Mouse (Mus musculus): ENCODE results near the gene Ccdc57.
"Not testable (repeated sequence)": the region's sequence is repeated elsewhere in the genome, so short reads cannot be mapped to it uniquely, and the experiment has no call there.

Ccdc57 gene

GRCm38 (mm10) chr11:120901729-120902486, 30.8 kb downstream of the Ccdc57 start:
- no peak for DNase-seq

DNA sequence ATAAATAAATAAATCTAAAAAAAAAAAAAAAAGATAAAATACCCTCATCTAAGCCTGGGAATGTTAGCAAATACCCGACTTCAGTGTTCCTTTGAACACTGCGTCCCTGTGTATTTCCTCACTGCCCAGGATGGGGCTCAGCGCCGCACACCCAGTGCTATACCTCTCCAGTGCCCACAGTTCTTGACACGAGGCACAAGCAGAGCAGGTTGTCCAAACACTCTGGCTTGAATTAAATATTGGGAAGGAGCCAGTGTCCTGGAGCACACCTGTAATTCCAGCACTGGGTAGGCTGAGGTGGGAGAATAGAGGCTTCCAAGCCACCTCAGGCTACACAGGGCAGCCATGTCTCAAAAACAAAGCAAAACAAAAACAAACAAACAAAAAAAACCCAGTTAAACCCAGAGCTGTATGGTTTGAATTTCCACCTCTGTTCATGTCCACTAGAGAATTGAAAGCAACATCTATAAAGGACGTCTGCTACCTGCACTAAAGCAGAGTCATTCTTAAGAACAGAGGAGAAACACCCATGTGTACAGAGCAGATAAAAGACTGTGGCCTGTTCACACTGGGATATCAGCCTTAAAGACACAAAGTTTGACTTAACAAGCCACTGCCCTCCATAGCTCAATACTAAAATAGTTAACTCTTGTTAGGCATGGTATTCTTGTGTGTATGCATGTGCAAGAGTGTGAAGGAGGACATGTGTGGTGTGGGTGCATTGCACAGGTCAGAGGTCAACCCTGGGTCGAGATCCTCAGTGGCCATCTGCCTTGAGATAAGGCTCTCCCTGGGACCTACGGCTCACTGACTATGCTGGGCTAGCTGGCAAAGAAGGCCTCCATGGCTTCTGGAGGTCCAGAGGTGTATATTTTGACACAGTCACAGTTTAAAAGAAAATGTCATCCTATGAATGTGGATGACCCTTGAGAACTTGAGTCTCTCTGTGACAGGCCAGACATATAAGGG, 32.1 kb downstream of the Ccdc57 start:
- DNase-seq = no peak

GRCm38 (mm10) chr11:120898114-120898548, 34.5 kb downstream of the Ccdc57 start:
- no peak for DNase-seq

DNA sequence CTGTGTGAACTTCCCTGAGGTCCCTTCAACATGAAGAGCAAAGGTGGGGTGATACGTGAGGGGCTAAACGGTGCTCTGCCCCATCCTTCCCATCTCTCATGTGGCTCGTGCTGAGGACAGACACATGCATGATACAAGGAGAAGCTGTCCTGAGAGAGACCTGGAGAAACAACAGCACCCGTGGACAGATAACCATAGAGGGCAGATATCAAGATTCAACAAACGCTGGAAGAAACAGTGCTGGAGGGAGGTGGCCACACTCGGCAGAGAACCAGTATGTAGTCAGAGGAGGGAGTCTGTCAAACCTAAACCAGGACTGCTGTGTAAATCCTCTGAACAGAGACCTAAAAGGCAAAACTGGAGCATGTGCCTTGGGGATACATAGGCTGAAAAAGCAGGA, 37.2 kb downstream of the Ccdc57 start:
- no peak for DNase-seq

GRCm38 (mm10) chr11:120894397-120894796, 38.3 kb downstream of the Ccdc57 start:
- no peak for DNase-seq

GRCm38 (mm10) chr11:120889216-120889615, 43.5 kb downstream of the Ccdc57 start:
- DNase-seq = no peak

- DNase-seq = no peak
Observed at GRCm38 (mm10) chr11:120888718-120889117, 44.0 kb downstream of the Ccdc57 start.

- no peak for DNase-seq
Observed at GRCm38 (mm10) chr11:120887502-120887901, 45.2 kb downstream of the Ccdc57 start.

- no peak for DNase-seq
Observed at GRCm38 (mm10) chr11:120886462-120886861, 46.2 kb downstream of the Ccdc57 start.

DNA sequence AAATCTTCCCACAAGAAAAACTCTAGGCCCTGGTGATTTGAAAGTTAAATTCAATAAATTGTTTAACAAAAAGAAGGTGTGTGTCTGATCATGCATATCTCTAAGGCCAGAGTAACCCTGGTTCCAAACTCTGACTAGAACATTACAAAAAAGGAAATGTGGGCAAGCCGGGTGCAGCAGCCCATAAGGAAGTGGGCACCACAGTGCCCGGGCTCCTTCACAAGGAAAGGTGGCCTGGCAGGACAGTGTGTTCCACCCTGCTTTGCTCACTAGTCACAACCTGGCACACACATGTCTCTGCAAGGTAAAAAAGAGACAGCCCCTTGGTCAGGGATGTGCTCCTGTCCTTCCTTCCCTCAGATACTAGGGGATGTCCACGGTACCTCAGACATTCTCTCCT, 49.1 kb downstream of the Ccdc57 start:
- no peak for DNase-seq

- no peak for DNase-seq
Observed at GRCm38 (mm10) chr11:120882931-120883330, 49.7 kb downstream of the Ccdc57 start.

- no peak for DNase-seq
Observed at GRCm38 (mm10) chr11:120873206-120873605, 59.5 kb downstream of the Ccdc57 start.

DNA sequence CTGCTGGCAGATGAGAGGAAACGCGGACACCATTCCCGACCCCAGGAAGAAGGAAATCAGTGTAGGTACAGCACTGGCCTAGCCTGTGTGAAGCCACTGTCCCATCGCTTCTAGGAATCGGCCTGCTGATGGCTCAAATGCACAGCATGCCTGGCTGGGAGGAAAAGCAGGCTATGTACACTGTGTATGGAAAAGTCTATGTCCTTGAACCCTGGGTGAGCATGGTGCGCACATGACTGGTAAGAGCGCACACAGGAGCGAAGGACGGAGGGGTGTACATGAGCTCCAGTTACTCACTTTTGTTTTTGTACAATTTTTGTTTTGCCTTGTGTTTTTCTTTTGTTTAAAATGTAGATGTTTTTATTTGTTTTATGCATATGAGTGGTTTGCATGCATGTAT, 61.2 kb downstream of the Ccdc57 start:
- DNase-seq = no peak

DNA sequence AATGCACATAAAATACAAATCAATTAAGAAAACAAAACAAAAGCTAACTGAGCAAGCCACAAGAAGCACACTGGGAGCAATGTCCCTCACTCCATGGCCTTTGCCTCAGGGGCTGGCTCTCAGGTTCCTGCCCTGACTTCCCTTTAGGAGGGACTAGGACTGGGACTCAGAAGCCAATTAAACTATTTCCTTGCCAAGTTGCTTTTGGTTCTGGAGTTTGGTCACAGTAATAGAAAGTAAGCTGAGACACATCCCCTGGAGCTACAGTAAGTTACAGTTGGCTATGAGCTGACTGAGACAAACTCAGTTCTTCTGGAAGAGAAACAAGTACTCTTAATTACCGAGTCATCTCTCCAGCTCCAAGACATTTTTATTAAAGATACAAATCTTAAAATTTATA, 66.9 kb downstream of the Ccdc57 start:
- no peak for DNase-seq

DNA sequence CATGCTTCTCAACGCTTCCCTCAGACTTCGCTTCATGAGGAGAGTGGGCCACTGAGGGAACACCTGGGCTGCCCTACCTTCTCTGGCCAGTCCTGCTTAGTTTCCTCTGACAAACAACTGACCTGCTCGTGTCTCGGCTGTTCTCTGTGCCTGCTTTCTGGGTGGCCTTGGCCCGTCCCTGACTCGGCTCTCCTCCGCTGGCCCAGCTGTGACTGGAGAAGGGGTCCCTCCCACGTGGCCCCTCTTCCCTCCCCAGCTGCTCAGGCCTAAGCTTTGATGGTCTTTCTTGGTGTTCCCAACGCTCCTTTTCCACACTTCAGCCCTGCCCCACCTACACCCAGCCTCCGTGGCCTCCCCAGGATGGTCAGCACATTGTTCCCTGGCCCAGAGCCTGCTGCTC, 69.9 kb downstream of the Ccdc57 start:
- DNase-seq = no peak

DNA sequence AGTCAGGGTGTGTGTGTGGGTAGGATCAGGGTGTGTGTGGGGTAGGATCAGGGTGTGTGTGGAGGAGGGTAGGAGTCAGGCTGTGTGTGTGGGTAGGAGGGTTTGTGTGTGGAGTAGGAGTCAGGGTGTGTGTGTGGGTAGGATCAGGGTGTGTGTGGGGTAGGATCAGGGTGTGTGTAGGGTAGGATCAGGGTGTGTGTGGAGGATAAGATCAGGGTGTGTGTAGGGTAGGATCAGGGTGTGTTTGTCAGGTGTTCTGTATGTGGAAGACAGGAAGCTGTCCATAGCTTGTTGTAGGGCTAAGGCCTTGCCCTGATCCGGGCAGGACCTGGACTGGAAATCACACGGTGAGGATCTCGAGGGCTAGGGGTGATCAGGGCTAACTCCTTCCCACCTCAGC, 76.7 kb downstream of the Ccdc57 start:
- not testable (repeated sequence) for DNase-seq

DNA sequence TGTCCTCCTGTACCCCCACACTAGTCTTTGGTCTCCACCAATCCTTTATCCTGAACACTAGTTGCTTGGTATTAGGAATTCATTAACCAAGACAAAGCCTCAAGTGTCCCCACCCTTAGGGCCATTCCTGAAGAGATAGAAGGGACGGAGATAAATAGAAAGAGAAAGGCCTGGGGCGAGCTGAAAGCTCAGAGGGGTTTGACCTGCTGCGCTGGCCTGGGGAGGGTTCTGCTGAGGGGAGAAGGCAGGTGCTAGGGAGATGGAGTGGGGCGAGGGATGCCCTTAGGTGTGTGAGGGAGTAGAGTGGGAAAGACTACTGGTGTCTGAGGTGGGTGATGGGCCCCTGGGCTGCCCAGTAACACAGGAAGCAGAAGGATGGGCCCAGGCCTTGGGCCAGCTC, 78.9 kb downstream of the Ccdc57 start:
- no peak for DNase-seq

GRCm38 (mm10) chr11:120853158-120853557, 79.5 kb downstream of the Ccdc57 start:
- no peak for DNase-seq

DNA sequence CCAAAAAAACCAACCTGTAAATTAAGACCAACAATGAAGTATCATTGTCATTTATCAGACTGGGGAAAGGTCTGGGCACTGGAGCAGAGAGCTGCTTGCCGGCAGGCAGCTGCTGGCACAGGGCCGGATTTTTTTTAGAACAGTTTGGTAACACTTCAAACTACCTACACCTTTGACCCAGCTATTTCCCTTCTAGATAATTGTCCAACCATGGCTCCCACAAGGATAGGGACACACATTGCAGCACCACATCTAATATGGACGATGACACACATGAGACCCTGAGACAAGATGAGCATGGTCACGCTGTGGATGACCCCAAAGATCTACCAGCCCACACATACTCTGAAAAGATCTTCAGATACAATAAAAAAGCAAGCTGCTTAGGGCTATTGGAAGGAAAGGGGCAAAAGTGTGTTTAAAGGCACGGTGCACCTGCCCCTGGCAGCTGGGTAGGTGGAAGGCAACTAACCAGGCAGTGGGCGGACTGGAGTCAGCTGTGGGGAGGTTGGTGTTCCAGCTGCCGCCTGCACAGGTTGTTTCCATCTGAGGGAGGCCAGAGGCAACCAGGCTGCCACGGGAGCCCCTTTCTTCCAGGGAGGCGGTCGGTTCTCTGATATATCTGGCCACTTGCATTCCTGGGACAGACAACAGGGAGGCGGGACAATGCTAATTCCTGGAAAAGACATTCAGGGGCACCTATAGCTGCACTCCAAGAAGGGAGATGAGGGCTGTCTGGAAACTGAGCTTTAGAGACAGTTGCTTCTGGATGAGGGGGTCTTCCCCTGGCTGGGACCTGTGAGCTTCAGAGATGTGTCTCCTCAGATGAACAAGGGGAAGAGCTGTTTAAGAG, 80.4 kb downstream of the Ccdc57 start:
- no peak for DNase-seq

GRCm38 (mm10) chr11:120851582-120851981, 81.1 kb downstream of the Ccdc57 start:
- DNase-seq = no peak

GRCm38 (mm10) chr11:120851132-120851531, 81.5 kb downstream of the Ccdc57 start:
- no peak for DNase-seq

GRCm38 (mm10) chr11:120850331-120851030, 82.2 kb downstream of the Ccdc57 start:
- DNase-seq = no peak
